Mouse (Mus musculus) forebrain, embryonic 10.5 days (tissue): Measurements from ENCODE around the gene 1700012A03Rik. TPM values are rescaled to one million over a fixed set of nuclear protein-coding genes. Genes with fewer than 3 reads are reported as not detected.

Source experiments
- DNase-seq: peaks from one replicate; pipeline ENCODE4 v3.0.0-alpha.2; 2017; ENCODE audit warnings: low spot score; ENCODE audit errors: extremely low spot score
- H3K27ac ChIP-seq: fragments of 300-500 bp; sonication (generic); 2 replicates; pipeline ENCODE4 v1.5.1; 2016; ENCODE audit warnings: mild to moderate bottlenecking
- H3K27me3 ChIP-seq: fragments of 300-500 bp; sonication (generic); 2 replicates; pipeline ENCODE4 v1.6.1; 2016; ENCODE audit warnings: mild to moderate bottlenecking; ENCODE audit not compliant: poor library complexity, severe bottlenecking
- H3K36me3 ChIP-seq: fragments of 300-500 bp; sonication (generic); replicated peaks from 2 replicates; pipeline ENCODE4 v1.6.1; 2016; ENCODE audit warnings: mild to moderate bottlenecking, moderate library complexity
- H3K4me1 ChIP-seq: fragments of 300-500 bp; sonication (generic); 2 replicates; pipeline ENCODE4 v1.6.1; 2016
- H3K4me3 ChIP-seq: fragments of 300-500 bp; sonication (generic); 2 replicates; pipeline ENCODE4 v1.5.1; 2016; ENCODE audit warnings: mild to moderate bottlenecking, moderate library complexity
- H3K9me3 ChIP-seq: fragments of 300-500 bp; sonication (generic); 2 replicates; pipeline ENCODE4 v1.6.1; 2016; ENCODE audit warnings: mild to moderate bottlenecking, moderate library complexity
- WGBS: fragments of 180-500 bp; shearing (Covaris S2); methylation state at CpG from one replicate; pipeline ENCODE4 v1.1.7; 2016; 5-methylcytosine and 5-hydroxymethylcytosine counted together
- polyA plus RNA-seq: library from polyadenylated mRNA; unstranded; fragments of >200 nt; fragmentation: Nextera tagmentation; extraction: Ambion mirVana; gene quantifications from 2 replicates; pipeline ENCODE4 v1.2.1, GENCODE M21; 2016

1700012A03Rik gene
- polyA plus RNA-seq, 1 experiment from 2014 or later, result not detected

DNA sequence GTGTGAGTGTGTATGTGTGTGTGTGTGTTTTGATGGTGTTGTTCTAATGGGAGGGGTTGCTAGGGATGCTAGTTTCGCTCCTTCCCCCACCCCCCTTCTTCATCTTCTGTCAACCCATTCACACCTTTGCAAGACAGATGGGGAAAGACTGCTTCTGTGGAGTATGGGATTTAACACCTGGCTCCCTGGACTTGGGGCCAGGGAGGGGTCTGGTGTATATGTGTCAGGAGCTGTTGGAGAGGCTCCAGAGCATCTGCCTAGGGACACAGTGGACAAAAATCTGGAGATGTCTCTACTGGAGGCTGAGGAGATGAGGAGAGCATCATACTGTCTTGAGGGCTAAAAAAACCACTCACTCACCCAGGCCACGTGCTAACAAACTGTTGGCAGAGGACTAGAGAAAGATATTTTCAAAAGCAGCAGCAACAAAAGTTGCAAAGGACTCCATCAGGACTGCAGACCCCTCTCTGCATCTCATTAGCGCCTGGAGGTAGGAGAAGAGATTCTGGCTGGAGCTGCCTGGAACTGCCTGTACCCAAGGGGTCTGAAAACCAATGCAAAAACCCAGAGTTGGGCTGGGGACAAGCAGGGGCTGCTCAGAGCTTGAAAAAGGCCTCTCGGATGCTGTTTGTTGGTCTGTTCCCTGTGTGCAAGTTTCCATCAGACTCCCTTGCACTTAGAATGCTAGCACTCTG is 643 bp upstream of the 1700012A03Rik start:
- H3K36me3 ChIP-seq, result no peaks in the 10 kb centered on the region
- WGBS, result 75% methylated on average over 4 of the region's 4 CpGs
- no peak overlapping the region for H3K27ac ChIP-seq
- no peaks in the 10 kb centered on the region for H3K9me3 ChIP-seq
- 0 out of 2 replicates have a peak, but pooled peaks cover 5% of the 10 kb centered on the region for H3K4me1 ChIP-seq
- H3K27me3 ChIP-seq, result no peaks in the 10 kb centered on the region
- H3K4me3 ChIP-seq, result no peak overlapping the region
- no peak for DNase-seq

DNA sequence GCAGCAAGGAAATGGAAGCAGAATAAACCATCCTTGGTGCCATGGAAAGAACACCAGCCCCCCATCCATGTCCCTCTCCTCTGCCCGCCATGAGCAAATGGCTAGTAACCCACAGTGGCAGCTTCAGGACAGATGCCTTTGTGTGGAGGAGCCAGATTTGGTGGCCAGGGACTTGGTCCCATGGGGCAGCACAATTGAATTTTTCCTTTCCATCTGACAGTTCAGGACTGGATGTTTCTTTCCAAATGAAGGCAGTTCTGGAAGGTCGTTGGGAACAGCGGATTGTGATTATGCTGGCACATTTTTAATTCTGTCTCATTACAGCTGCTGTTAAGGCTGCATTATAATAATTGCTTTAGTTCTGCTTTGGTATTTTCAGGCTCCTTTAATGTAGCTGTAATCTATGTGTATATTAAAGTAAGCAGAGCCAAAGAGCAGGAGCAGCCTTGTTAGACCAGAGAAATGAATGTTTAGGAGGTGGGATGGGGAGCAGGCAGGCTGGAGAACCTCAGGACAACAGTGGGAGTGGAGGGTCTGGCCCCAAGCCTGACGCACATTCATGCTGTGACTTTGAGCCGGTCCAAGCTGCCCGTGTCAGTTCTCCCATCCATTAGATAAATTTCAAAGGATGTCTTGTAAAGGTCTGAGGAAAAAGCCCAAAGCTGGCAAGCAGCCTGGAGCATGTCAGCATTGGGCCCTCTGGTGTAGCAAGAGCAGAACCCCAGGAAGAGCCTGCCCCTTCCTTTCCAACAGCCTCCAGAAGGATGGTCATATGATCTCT is 2.3 kb downstream of the 1700012A03Rik start:
- 94% methylated on average over 6 of the region's 6 CpGs for WGBS
- Histone ChIP-seq H3K4me1 (peaks cover 6% of the 10 kb centered on the region), H3K9me3 (no peaks in the 10 kb centered on the region), H3K4me3 (no peak overlapping the region), H3K27ac (no peak overlapping the region), H3K36me3 (no peaks in the 10 kb centered on the region), H3K27me3 (no peaks in the 10 kb centered on the region)
- no peak for DNase-seq

DNA sequence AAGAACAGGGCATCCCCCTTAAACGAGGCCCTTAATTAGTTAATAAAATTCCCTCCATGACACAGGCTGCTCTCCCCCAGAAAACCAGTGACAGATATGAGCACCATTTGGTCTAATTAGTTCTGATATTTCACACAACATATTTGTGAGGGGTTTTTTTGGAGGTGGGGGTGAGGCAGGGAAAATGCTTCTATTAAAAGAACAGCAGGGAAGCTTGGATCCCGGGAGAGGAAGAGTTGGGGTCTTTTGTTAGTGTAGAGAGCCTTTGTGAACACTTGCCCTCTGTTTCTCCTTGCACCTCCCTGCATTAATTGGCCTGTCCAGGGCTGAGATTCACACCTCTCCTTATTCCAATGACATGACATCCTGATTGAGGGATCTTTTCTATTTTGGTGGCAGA is 6.5 kb downstream of the 1700012A03Rik start:
- H3K9me3 ChIP-seq, result no peaks in the 10 kb centered on the region
- no peak overlapping the region for H3K27ac ChIP-seq
- WGBS, result 29% methylated on average over 2 of the region's 2 CpGs
- no peaks in the 10 kb centered on the region for H3K27me3 ChIP-seq
- DNase-seq, result no peak
- no peaks in the 10 kb centered on the region for H3K36me3 ChIP-seq
- peaks cover 6% of the 10 kb centered on the region for H3K4me1 ChIP-seq
- no peak overlapping the region for H3K4me3 ChIP-seq

DNA sequence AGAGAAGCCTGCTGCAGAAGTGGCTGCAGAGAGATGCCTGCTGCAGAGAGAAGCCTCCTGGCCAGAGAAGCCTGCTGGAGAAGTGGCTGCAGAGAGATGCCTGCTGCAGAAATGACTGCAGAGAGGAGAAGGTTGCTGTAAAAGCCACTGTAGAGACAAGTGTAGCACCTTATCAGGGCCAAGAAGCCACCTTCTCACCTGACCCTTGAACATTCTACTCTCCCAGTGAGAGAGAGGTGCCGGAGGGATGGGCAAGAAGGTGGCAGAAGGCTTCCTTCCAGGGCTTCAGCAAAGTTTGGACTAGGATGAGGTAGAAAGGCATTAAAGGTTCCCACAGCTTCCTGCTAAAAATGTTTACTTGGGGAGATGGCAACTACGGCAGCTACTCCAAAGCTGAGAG is 8.5 kb downstream of the 1700012A03Rik start:
- 98% methylated on average over 2 of the region's 2 CpGs for WGBS
- H3K4me1 ChIP-seq, result peaks cover 6% of the 10 kb centered on the region
- no peak overlapping the region for H3K27ac ChIP-seq
- H3K36me3 ChIP-seq, result no peaks in the 10 kb centered on the region
- no peak overlapping the region for H3K4me3 ChIP-seq
- no peaks in the 10 kb centered on the region for H3K9me3 ChIP-seq
- H3K27me3 ChIP-seq, result no peaks in the 10 kb centered on the region
- DNase-seq, result no peak

DNA sequence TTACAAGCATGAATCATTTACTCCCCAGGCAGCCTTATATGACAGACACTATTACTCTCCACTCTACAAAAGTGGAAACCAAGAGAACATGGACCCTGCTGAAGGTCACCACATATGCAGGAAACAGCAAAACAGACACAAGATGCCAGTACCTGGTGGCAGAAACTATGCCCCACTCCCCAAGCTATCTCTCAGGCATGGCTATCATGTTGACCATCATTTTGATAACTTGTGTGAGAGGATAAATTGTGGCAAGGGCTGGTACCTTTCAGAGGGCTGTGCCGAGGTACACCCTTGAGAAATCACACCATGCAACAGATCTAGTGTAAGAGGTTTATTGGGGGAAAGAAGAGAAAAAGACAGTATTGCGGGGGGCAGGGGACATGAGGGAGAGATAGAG is 10.6 kb downstream of the 1700012A03Rik start:
- peak; percentile 3 for DNase-seq
- 92% methylated on average over 2 of the region's 2 CpGs for WGBS

DNA sequence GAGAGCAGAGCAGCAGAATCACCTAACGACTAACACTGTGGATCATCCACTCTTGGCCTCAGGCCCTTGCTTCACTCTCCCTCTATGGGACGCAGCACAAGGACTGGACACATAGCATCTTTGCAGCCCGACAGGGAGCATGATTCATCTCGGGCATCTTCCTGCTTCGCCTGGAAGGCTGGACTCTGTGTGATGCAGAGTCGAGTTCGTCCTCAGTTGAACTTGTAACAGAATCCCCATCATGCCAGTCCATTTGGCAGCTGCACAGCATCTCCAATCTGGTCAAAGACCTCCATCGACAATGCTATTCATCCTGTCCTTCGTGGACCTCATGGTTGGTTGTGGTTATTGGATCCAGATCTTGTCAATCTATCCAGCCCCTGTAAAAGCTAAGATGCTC is 11.2 kb downstream of the 1700012A03Rik start:
- Histone ChIP-seq H3K4me3 (no peak overlapping the region), H3K9me3 (no peaks in the 10 kb centered on the region), H3K36me3 (no peaks in the 10 kb centered on the region), H3K27me3 (no peaks in the 10 kb centered on the region), H3K4me1 (peaks cover 6% of the 10 kb centered on the region), H3K27ac (no peak overlapping the region)
- WGBS, result 91% methylated on average over 9 of the region's 9 CpGs
- DNase-seq, result peak; percentile 4

More for the DNA sequence above, 10.6 kb downstream of the 1700012A03Rik start:
- no peaks in the 10 kb centered on the region for H3K27me3 ChIP-seq
- no peaks in the 10 kb centered on the region for H3K36me3 ChIP-seq
- H3K27ac ChIP-seq, result no peak overlapping the region
- peaks cover 6% of the 10 kb centered on the region for H3K4me1 ChIP-seq
- H3K9me3 ChIP-seq, result no peaks in the 10 kb centered on the region
- no peak overlapping the region for H3K4me3 ChIP-seq

DNA sequence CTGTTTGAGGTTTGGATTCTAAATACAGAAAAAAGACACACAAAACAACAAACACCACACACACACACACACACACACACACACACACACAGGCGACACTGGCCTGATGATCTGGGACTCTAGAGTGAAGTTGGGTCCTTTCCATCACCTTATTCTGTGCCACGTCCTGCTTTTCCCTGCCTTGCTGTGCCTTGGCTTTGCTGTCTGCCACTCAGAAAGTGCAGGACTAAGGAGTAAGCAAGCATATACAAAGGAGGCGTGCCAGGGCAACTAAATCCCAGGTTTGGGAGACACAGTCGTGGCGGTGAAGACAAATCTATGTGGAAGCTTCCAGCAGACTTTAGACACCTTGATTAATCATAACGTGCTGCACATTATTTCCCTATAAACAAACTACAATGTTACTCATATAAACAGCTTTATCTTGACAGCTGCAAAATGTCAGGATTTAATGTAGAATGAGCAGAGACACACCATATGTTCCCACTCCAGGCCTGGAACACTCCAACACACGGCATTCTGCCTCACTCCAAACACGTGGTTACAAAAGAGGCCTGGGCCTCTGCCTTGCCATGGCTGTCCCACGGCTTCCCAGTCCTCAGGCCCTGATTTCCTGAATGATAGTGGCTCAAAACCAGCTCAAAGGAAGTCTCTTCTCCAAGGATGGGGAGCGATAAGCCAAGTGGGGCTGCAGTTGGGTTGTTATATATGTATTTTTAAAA is 15.9 kb downstream of the 1700012A03Rik start:
- Histone ChIP-seq H3K4me1 (no peaks in the 10 kb centered on the region), H3K4me3 (no peak overlapping the region), H3K9me3 (no peaks in the 10 kb centered on the region), H3K36me3 (no peaks in the 10 kb centered on the region), H3K27me3 (no peaks in the 10 kb centered on the region), H3K27ac (no peak overlapping the region)
- WGBS, result 90% methylated on average over 10 of the region's 10 CpGs
- DNase-seq, result no peak

DNA sequence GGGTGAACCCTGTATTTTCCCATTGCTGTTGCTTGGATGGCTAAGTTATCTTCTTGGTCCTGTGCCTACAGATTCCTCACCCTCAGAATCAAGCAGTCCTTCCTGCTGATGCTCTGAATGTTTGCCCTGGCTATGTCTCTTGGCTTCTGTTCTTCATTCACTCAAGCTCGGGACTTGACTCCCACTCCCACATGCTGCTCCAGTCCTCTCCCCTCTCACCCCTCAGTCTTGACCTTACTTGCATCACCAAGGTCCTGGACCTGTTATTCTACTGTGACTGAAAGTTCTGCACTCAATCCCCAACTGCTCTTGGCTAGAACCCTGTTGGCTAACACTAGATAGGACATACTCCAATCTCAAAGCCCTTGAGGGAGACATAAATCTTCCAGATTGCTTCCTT is 22.1 kb downstream of the 1700012A03Rik start:
- DNase-seq, result no peak
- Histone ChIP-seq H3K9me3 (no peaks in the 10 kb centered on the region), H3K36me3 (no peaks in the 10 kb centered on the region), H3K4me1 (no peaks in the 10 kb centered on the region), H3K27me3 (no peaks in the 10 kb centered on the region), H3K4me3 (no peak overlapping the region), H3K27ac (no peak overlapping the region)
- WGBS, result 97% methylated on average over 1 of the region's 1 CpGs

DNA sequence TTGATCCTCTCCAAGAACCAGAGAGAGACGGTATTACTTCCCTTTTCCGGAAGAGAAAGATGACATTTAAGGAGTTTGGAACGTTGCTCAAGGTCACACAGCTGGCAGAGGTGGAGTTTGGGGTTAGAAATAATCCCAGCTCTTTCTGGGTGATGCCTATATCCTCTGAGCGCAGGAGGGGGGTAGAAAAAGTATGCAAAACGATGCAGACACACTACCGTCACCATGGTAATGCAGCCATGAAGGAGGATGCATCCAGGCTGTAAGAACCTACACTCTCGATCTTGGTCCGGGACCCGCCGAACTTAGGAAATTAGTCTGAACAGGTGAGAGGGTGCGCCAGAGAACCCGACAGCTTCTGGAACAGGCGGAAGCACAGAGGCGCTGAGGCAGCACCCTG is 43.3 kb downstream of the 1700012A03Rik start:
- H3K4me3 ChIP-seq, result no peak overlapping the region
- no peak overlapping the region for H3K27ac ChIP-seq
- no peaks in the 10 kb centered on the region for H3K9me3 ChIP-seq
- no peaks in the 10 kb centered on the region for H3K4me1 ChIP-seq
- H3K36me3 ChIP-seq, result no peaks in the 10 kb centered on the region
- H3K27me3 ChIP-seq, result no peaks in the 10 kb centered on the region
- 92% methylated on average over 13 of the region's 14 CpGs for WGBS
- DNase-seq, result no peak

DNA sequence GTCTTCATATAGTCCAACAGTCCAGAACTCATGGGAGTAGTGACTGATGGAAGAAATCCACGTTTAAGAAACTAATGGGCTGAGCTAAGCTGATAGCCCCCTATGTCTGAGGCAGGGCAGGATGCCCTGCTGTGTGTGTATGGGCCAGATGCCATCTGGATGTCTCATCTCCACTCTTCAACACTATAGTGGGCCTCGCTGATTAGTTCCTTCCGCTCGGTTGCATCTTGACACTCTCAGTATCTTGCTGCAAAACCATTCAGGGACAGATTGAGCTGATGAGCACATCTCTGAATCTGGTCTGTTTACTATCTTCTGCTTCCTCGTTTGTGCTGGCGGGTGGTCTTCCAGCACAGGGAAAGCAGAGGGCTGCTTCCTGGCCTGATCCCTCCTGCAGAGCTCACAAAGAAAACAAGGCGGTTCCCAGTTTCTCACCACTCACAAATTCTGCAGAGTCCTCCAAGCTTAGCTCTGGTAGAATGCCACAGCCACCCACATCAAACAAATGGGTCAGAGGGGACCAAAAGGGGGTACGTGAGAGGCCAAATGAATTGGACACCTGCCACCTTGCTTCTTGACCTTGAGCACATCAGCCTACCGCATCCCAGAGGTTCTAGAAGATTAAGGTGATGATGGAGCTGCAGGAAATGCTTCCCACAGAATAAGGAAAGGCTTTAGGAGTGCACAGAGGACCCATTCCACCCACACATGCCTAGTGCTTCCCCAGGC is 55.7 kb downstream of the 1700012A03Rik start:
- H3K27ac ChIP-seq, result no peak overlapping the region
- no peaks in the 10 kb centered on the region for H3K36me3 ChIP-seq
- H3K9me3 ChIP-seq, result no peaks in the 10 kb centered on the region
- DNase-seq, result no peak
- WGBS, result 58% methylated on average over 9 of the region's 9 CpGs
- no peak overlapping the region for H3K4me3 ChIP-seq
- no peaks in the 10 kb centered on the region for H3K27me3 ChIP-seq
- H3K4me1 ChIP-seq, result peaks cover 9% of the 10 kb centered on the region
